Mouse (Mus musculus): ENCODE results near the gene Spata31d1a.
A peak's percentile ranks its signal among the peaks of the same experiment; 100 is the strongest.
"Not testable (repeated sequence)": the region's sequence is repeated elsewhere in the genome, so short reads cannot be mapped to it uniquely, and the experiment has no call there.

Gene Spata31d1a

DNA sequence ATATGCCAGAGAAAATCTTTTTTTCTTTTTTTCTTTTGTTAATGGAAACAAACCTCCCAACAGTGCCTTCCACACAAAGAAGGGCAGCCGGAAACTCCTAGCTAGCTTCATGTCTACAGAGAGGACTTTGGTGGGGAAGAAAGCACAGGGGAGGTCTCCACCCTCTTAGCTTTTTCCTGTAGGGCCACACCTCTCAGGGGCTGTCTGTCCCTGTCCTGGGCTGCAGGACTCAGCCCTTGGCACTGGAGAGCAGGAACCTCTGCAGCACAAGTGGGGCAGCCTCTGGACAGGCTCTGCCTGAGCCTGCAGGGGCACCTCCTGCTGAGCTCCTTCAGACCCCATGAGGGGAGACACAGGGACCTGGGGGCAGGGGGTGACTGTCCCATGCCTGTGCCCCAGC, 10.0 kb downstream of the Spata31d1a start:
- not testable (repeated sequence) for DNase-seq (ENCODE audit: low spot score)

DNA sequence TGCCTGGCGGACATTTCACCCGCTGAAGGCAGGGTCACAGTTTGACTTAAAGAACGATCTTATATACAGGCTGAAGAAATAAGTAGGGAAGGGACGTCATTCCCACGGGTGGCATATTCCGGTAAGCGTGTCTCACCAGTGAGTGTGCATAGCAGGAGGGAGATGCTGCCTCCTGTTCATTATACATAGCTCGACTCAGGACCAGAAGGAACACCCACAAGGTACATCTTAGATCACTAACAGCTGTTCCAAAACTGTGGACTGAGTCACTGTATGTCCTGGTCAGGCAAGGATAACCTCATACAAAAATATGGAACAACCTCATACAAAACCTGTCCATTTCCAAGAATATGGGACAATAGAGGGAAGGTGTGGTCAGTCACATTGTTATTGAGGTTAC, 11.0 kb downstream of the Spata31d1a start:
- no peak for DNase-seq (ENCODE audit: low spot score)

DNA sequence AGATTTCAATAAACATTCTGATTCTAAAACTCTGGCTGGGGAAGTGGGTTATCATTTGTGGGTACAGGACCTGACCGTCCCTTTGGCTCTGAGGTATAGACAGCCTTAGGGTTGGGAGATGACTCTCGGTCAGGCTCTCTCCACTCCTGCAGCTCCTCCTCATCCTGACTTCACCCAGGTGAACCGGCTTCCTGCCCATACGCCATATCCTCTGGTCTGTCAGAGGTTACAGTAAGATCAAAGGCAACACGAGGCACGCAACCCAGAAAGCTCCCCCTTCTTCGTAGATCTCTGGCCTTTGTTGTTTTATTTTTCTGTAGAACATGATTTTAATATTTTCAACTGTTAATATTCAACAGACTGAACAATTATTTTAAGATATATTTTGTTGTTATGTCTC, 14.3 kb downstream of the Spata31d1a start:
- DNase-seq (ENCODE audit: low spot score) = no peak

DNA sequence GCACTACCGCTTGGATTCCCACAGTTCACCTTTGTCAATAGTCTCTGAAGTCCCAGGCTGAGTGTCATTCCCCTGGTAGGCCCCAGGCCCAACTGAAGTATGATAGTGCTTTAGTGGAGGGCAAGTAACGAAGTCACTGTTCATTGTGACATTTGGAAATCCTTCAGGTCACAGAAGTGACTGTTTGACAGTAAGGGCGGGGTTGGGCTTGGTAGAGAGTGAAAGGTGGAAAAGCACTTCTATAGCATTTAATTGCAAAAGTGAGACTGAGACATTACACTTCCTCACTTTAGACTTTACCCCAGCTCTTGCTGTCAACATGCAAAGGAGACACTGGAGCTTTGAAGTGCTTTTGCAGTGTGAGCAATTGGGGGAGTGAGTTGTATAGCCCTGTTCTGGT, 16.1 kb downstream of the Spata31d1a start, which contains the start of gene 4921517D22Rik:
Gene 4921517D22Rik (minus strand): TSS at position 101 of the 400 bp plus-strand sequence.
- DNase-seq (ENCODE audit: low spot score) = no peak

DNA sequence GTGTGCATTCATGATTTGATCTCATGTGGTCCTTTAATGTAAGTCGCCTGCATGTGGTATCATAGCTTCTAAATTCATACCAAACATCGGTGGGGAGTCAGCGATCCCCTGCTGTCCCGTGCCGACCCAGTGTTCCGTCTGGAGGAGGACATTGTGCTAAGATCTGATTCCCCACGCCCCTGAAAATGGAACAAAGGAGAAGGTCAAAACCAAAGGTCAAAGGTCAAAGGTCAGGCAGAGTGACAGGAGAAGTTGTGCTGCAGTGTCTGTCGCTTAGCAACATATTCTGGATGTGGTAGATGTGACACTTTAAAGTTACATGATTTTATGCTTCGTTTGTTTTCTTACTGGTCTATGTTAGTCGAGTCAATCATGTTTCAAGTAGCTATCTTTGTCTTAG, 18.7 kb downstream of the Spata31d1a start:
- no peak for DNase-seq (ENCODE audit: low spot score)

DNA sequence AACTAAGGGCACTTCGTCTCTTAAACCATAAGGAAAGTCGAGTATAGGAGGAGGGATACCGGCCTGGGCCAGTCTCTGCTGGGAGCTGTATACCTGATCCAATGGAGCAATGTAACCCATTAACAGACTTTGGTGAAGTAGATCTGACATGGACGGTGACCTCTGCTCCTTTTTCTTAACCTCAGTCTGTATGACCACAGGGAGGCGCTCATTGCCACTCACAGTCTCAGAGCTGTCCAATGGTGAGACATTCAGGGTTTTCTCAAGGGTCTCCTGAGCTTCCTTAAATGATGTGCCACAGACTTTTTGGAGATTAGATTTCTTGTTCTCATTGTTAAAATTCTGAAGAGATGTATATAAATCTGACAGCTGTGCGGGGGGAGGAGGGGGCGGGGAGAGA, 19.6 kb downstream of the Spata31d1a start:
- no peak for DNase-seq (ENCODE audit: low spot score)

DNA sequence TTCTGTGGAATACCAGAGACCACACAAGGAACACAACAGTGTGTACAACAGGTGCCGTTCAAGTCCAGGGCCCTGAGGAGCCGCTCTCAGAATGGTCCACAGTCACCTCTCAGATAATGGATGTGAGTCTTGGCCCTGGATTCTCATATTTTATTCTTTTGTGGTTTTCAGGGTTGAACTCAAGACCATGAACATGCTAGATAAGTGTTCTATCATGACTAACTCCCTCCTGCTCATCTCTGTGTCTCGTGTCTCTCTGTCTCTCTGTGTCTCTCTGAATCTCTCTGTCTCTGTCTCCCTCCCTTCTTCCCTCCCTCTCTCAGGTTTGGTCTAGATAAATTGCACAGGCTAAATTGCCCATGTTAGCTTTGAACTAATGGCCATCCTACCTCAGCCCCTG, 20.3 kb downstream of the Spata31d1a start:
- no peak for DNase-seq (ENCODE audit: low spot score)

DNA sequence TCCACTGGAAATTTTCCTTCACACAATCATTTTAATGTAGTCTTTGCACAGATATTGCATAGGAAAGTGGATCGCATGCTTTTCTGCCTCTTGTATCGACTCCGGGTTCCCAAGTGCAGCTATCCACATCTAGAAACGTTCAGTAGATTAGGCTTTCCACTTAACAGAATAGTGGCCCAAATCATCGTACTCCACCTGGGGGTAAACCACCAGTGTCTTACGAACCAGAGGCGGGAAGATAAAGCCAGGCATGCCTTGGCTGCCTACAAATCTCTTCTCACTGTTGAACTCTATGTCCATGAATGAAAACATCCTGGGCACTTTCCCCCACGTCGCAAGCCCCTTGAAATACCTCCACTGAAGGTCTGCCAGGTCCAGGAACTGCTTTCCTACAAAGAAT, 20.8 kb downstream of the Spata31d1a start:
- DNase-seq (ENCODE audit: low spot score) = no peak

DNA sequence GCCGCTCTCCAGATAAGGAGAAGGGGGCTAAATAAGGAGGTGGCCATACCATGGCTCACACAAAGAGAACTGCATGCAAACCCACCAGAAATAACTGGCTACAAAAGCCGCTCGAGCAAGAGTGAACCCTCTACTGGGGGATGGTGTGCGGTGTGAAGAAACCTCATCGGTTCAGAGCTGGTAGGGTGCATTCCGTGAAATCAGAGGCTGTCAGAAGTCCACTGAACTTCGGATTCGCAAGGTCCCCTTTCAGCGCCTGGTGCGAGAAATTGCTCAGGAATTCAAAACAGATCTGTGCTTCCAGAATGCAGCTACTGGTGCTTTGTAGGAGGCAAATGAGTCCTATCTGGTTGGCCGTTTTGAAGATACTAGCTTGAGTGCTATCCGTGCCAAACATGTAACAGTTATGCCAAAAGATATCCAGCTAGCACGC, 21.8 kb downstream of the Spata31d1a start:
- no peak for DNase-seq (ENCODE audit: low spot score)

DNA sequence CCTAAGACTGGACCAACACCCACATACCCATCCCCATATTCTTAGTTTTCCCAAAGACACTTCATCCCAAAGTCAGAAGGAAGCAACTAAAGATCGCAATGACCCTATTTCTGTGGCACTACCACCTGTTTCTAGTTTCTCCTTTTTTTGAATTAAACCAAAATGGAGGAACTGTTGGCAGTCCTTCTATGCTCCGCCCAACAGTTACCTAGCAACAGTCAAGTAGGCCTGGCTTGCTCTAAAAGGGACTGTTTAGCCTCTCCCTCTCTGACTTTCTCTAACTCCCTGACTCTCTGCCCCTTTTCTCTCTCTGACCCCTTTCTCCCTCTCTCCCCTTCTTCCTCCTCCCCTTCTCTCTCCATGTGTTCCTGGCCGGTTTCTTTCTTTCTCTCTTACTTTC, 24.9 kb downstream of the Spata31d1a start:
- no peak for DNase-seq (ENCODE audit: low spot score)

DNA sequence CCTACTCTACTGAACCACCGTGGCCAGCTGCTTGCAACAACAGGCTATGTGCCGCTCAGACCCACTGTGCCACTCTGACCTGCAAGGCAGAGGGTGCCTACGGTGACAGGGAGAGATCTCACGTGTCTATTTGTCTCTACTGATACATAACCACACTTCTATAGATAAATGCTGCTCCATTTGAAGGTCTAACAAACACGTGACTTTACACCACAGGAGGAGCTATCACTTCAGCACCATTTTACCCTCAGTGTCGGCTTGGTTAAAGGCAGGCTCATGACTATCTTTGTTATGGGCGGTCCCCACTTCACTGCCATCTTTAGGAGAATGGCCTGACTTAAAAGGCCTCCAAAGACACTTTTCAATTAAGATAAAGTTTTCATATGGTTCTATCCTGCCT, 27.5 kb downstream of the Spata31d1a start:
- DNase-seq (ENCODE audit: low spot score) = no peak

DNA sequence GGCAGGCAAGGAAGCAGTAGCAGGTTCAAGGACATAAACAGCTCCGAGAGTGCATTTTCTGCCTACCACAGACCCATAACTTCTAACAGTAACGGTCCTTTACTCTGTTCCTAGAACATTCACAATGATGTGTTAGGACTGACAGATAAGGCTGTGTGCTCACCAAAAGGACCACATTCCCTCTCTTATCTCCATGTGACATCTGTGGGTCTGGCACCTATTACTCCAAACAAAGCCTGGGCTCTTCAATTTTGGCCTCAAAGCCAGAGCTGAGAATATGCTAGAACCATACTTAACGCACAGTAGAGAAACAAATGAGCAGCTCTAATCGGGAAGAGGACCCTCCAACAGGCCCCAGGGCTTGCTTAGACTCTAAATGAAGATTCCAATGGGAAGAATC, 30.2 kb downstream of the Spata31d1a start:
- DNase-seq (ENCODE audit: low spot score) = no peak

DNA sequence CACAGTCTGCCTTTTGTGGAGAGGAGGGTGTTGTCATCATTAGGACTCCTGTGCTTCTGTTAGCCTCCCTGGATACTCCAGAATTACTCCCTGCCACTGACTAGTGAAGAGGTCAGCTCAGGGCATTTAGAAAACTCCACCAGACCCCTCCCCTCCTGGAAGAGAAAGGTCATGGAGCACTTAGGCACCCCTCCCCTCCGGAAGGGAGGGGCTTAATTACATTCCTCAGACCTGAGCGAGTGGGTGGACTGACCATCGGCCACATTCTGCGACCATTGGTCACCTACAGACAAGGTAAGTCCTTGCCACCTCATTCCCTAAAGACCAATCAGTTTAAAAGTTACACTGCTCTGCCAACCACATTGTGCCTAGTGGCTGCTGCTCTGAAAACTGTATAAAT, 30.8 kb downstream of the Spata31d1a start:
- no peak for DNase-seq (ENCODE audit: low spot score)

DNA sequence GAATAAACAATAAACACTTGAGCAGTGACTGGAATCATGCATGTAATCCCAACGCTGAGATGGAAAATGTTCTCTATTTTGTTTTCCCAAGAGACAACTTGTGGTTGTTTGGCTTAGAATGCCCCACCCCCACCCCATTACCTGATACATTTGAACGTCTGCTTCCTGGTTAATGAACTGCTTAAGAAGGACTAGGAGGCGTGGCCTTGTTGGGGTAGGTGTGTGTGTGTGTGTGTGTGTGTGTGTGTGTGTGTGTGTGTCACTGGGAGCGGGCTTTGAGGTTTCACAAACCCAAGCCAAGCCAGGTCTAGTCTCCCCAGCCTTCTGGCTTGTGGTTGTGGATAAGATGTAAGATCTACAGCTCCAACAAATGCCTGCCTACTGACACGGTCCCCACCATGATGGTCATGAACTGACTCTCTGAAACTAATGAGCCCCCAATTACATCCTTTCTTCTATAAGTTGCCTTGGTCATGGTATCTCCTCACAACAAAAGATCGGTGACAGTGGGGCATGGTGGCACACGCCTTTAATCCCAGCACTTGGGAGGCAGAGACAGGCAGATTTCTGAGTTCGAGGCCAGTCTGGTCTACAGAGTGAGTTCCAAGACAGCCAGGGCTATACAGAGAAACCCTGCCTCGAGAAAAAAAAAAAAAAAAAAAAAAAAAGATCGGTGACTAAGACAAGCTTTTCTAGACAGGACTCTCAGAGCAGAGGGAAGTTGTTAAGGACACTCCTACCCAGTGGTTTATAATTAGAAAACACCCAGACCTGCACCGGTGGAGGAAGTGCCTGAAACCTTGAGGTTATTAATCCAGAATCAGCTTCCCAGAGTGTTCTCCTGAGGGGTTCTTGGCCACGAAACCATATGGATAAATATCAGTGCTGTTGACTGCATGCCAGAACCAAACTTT, 33.6 kb downstream of the Spata31d1a start:
- no peak for DNase-seq (ENCODE audit: low spot score)

DNA sequence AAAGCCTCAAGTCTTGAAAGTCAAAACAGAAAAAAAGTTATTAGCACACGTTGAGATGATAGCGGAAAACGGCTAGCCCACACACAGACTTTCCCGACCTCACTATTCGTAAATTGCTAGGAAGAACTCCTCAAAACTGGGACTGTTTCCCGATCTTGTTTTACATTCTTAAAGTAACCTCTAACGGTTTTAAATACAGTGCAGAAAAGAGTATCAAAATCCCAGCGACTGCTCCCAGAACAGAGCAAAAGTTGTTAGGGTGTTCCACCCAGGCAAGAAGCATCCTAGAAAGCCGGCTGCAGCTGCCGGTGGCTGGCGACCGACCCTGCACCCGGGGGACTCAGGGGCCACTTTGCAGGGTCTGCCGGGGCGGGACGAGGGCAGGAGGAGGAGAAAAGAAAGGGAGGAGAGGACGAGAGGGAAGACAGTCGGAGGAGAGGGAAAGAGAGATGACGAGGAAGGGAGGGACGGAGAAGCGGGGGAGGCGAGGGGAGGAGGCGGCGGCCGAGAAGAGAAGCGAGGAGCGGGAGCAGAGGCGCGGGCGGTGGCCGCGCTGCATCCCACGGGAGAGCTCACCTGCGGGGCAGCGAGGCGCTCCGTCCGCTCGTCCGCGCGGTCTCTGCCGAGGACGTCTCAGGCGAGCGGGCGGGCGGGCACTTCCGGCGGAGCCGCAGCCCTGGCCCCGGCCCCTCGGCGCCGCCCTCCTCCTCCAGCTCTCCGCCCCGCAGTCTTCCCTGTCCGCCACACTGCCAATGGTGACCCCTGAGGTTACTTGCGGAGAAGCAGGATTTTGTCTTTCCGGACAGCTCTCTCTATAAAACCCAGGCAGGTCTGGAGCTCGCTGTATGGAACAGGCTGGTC, 34.7 kb downstream of the Spata31d1a start, which contains the start of gene Golm1:
Gene Golm1 (minus strand): TSS at position 661 of the 861 bp plus-strand sequence.
- peak; percentile 15 for DNase-seq (ENCODE audit: low spot score)

DNA sequence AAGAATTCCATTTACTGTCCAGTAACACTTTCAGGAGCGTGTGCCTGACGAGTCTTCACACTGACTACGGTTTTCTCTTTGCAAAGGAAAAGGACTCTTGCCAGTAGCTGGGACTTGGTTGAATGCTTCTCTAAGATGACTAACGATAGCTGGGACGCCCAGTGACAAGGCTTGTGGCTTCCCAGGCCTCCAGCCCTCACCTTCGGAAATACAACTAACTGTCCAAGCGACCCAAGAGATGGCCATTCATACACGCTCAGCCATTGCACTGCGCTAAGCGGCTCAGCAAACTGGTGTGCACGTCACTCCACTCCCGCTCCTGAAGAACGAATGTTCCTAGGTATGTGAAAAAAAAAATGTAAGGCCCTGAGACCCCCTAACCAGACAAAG, 35.4 kb downstream of the Spata31d1a start:
- DNase-seq (ENCODE audit: low spot score) = peak; percentile 15

DNA sequence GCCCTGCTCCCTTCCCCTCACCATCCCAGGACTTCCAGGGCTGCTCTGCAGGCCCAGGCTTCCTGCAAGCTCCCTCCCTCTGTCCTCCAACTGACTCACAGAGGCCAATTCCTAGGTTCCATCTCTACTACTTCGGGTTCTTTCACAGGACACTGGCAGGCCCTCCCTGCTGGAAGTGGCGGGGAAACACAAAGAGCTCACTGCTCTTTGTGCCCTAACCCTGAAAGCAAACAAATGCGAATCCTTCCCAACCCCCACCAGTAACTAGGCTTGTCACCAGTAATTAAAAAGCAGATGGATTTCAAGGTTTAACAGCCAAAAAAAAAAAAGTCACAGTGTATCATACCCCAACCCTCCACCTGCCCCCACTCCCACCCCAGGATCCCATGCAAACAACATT, 35.9 kb downstream of the Spata31d1a start:
- no peak for DNase-seq (ENCODE audit: low spot score)

DNA sequence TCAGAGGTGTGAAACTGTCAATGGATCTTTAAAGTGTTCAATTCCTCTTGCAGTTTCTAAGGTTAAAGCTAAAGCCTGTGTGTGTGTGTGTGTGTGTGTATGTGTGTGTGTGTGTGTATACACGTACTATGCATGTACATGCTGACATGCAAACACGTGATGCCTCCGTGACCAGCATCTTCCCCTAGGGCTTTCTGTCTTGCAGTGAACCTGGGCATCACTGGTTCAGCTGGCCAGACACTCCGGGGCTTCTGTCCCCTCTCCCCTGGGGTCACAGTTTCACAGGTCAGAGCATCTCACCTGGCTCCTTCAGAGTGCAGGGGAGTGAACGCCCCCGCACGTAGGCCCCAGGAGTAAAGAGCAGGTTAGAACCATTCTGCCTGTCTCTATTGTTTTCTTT, 36.5 kb downstream of the Spata31d1a start:
- DNase-seq (ENCODE audit: low spot score) = no peak

DNA sequence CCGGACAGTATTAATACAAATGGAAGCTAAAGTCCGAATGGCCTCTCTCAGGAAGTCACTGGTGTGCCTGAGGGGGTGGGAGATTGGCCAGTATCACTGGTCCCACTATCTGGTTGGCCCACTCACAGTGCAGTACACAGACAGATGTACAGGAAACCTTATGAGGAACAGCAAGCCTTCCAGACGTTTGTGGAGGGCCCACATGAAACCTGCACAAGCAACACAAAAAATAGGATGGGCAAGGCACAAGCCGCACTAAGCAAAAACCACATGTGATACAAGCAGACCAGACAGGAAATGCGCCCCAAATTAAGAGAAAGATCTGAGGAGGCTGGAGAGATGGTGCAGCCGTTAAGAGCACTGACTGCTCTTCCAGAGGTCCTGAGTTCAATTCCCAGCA, 37.9 kb downstream of the Spata31d1a start:
- DNase-seq (ENCODE audit: low spot score) = no peak

DNA sequence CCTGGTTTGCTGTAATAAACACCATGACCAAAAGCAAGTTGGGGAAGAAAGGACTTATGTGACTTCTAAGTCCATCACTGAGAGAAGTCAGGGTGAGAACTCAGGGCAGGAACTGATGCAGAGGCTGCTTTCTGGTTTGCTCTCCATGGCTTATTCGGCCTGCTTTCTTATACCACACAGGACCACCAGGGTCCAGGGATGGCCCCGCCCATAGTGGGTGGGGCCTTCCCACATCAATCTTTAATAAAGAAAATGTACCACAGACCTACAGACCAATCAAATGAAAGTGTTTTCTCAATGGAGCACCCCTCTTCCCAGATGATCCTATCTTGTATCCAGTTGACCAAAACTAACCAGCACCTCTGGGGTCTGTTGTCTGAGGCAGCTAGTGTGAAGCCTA, 38.6 kb downstream of the Spata31d1a start:
- DNase-seq (ENCODE audit: low spot score) = no peak

DNA sequence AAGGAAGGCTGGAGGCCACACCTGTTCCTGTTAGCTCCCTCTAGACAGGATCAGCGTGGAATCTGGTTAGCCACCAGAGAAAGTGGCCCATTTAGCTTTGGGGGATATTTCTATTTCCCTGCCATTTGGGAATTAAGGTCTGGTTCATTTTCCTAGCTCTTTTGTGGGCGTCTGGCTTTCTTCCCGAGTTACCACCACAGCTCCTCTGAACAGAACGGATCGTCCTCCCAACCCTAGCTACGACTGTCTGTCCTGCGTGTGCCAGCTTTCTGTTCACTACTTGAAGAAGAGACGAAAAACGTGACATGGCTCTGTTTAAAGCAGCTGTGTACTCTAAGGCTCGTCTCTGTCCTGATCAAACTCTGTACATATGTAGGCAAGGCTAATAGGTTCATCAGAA, 40.2 kb downstream of the Spata31d1a start:
- DNase-seq (ENCODE audit: low spot score) = no peak

DNA sequence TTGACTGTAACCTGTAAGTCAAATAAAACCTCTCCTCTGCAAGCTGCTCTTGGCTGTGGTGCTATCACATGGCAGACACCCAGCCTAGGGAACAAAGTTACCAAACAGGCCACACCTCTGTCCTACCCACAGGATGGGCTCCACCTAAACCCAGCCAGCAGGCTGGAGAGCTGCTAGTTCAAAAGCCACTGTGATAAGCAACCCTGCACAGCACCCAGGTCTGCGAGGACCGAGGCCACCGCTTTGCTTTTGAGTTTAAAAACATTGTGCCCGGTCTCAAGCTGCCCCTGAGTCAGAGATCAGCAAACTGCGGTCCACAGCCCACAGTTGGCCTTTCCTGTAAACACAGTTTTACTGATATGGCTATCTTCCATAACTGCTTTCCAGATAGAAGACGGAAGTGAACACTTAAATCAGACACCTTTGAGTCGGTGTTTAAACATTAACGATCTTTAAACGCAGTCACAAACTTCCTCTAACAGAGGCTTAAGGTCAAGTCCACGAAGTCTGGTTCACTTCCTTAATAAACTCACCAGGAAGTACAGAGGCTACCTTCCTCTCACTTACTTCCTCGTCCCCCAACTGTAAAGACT, 41.5 kb downstream of the Spata31d1a start:
- no peak for DNase-seq (ENCODE audit: low spot score)

DNA sequence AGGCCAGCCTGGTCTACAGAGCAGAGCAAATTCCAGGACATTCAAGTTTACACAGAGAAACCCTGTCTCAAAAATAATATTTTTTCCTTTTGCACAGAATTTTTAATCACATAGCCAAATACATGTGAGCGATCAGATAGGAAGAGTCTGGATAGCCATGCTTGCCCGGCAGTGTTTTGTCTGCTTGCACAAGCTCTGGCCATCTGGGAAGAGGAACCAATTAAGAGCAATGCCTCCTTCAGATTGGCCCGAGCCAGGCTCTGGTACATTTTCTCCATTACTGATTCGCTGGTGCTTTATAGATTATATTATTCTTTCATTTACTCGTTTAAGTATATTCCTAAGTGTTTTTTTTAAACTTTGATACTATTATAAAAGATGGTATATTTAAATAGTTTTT, 42.4 kb downstream of the Spata31d1a start:
- DNase-seq (ENCODE audit: low spot score) = no peak
